Mouse (Mus musculus): ENCODE results near the gene Ctrc. TPM values are rescaled to one million over a fixed set of nuclear protein-coding genes. Genes with fewer than 3 reads are reported as not detected.
"Not testable (repeated sequence)": the region's sequence is repeated elsewhere in the genome, so short reads cannot be mapped to it uniquely, and the experiment has no call there.

Gene Ctrc
- total RNA-seq, 2 experiments from 2014 or later: not detected

GRCm38 (mm10) chr4:141784835-141785234, 61.3 kb downstream of the Ctrc start:
- DNase-seq: no peak

- DNase-seq: no peak
Measured at GRCm38 (mm10) chr4:141781201-141781985, 64.8 kb downstream of the Ctrc start.

- peak; percentile 72 to 73 for DNase-seq
Measured at GRCm38 (mm10) chr4:141779828-141780227, 66.3 kb downstream of the Ctrc start.

GRCm38 (mm10) chr4:141773019-141773418, 73.1 kb downstream of the Ctrc start:
- DNase-seq: not testable (repeated sequence)

- DNase-seq: no peak
Measured at GRCm38 (mm10) chr4:141771823-141772222, 74.3 kb downstream of the Ctrc start.

- DNase-seq: no peak
Measured at GRCm38 (mm10) chr4:141769501-141770160, 76.5 kb downstream of the Ctrc start.

GRCm38 (mm10) chr4:141767353-141768036, 78.7 kb downstream of the Ctrc start:
- DNase-seq: peak; percentile 28 to 30

GRCm38 (mm10) chr4:141766668-141767352, 79.3 kb downstream of the Ctrc start:
- DNase-seq: peak in 1 of 2 experiments; percentile 41

GRCm38 (mm10) chr4:141766316-141766667, 79.9 kb downstream of the Ctrc start:
- DNase-seq: peak in 1 of 2 experiments; percentile 29

- DNase-seq: no peak
Measured at GRCm38 (mm10) chr4:141765008-141765407, 81.2 kb downstream of the Ctrc start.

Other genes starting within 250 kb of the Ctrc start
- gene Fblim1, start 240.3 kb downstream of the Ctrc start, total RNA-seq (2021): 1 to 10 TPM in 1 of 2 experiments, under 1 TPM in 1; 0.50 to 1.0 TPM
- under 1 TPM; 0.28 to 0.42 TPM for gene Tmem82, start 227.7 kb downstream of the Ctrc start, total RNA-seq (2021)
- 1 to 10 TPM; 2.6 to 2.9 TPM for gene Slc25a34, start 222.5 kb downstream of the Ctrc start, total RNA-seq (2021)
- 10 to 100 TPM; 67.4 to 81.7 TPM for gene Plekhm2, start 181.5 kb downstream of the Ctrc start, total RNA-seq (2021)
- not detected for gene Rsc1a1, start 160.8 kb downstream of the Ctrc start, total RNA-seq (2021)
- gene Ddi2, start 122.9 kb downstream of the Ctrc start, total RNA-seq (2021): 10 to 100 TPM; 45.1 to 46.9 TPM
- under 1 TPM in 1 of 2 experiments, not detected in 1; 0.32 TPM for gene Agmat, start 99.7 kb downstream of the Ctrc start, total RNA-seq (2021)
- 10 to 100 TPM; 43.3 to 45.0 TPM for gene Dnajc16, start 55.4 kb downstream of the Ctrc start, total RNA-seq (2021)
- gene Casp9, start 52.7 kb downstream of the Ctrc start, total RNA-seq (2021): 10 to 100 TPM; 19.9 to 21.1 TPM
- not detected for gene Cela2a, start 20.2 kb downstream of the Ctrc start, total RNA-seq (2021)
- gene Efhd2, start 28.6 kb upstream of the Ctrc start, total RNA-seq (2021): 100 to 1,000 TPM; 135 to 143 TPM
- 1 to 10 TPM; 8.6 to 9.7 TPM for gene Fhad1, start 168.7 kb upstream of the Ctrc start, total RNA-seq (2021)
- gene Tmem51, start 237.9 kb upstream of the Ctrc start, total RNA-seq (2021): 1 to 10 TPM; 4.2 TPM